Mouse (Mus musculus) spleen, adult 2 months (tissue): ENCODE measurements around the gene Actn1.

Experiments used
- CTCF ChIP-seq: fragments of 200-500 bp; IDR thresholded peaks from 2 replicates; pipeline ENCODE4 v1.5.1; 2011; ENCODE audit warnings: mild to moderate bottlenecking, inconsistent platforms; ENCODE audit not compliant: insufficient read depth, insufficient read length, insufficient replicate concordance; ENCODE audit errors: extremely low read depth
- POLR2A ChIP-seq: fragments of 200-500 bp; IDR thresholded peaks from 2 replicates; pipeline ENCODE4 v1.6.1; 2011; ENCODE audit warnings: low read depth, low read length, inconsistent platforms

- TF ChIP-seq CTCF (no peak), POLR2A (no peak)
Measured at GRCm38 (mm10) chr12:80304518-80304917, 44.3 kb upstream of the Actn1 start.
